Mouse (Mus musculus) right cerebral cortex, postnatal 10 days (tissue): ENCODE data around the gene Gm7903.
"Not testable (repeated sequence)": the region's sequence is repeated elsewhere in the genome, so short reads cannot be mapped to it uniquely, and the experiment has no call there.

Experiments used
- DNase-seq, 2 experiments: peaks; one replicate each; pipeline ENCODE4 v3.0.0; 2021; ENCODE audit warnings: low spot score in 2 of 2

Gene Gm7903

GRCm38 (mm10) chrX:135433535-135433934 lies at the start of gene Gm7903:
Gene Gm7903, plus strand, starts transcription at chrX:135433835.
- DNase-seq, result not testable (repeated sequence)

- not testable (repeated sequence) for DNase-seq
Observed at GRCm38 (mm10) chrX:135403578-135403977, 30.1 kb upstream of the Gm7903 start.

- DNase-seq, result not testable (repeated sequence)
Observed at GRCm38 (mm10) chrX:135421203-135421602, 12.4 kb upstream of the Gm7903 start.

- DNase-seq, result not testable (repeated sequence)
Observed at GRCm38 (mm10) chrX:135421824-135422223, 11.8 kb upstream of the Gm7903 start.

GRCm38 (mm10) chrX:135422473-135422872 lies 11.2 kb upstream of the Gm7903 start:
- DNase-seq, result not testable (repeated sequence)

GRCm38 (mm10) chrX:135464160-135464559 lies 30.5 kb downstream of the Gm7903 start:
- not testable (repeated sequence) for DNase-seq

- not testable (repeated sequence) for DNase-seq
Observed at GRCm38 (mm10) chrX:135481902-135482301, 48.3 kb downstream of the Gm7903 start.

GRCm38 (mm10) chrX:135483183-135483582 lies 49.5 kb downstream of the Gm7903 start:
- DNase-seq, result not testable (repeated sequence)
